Mouse (Mus musculus): Measurements from ENCODE around the gene Fam71b. TPM values are rescaled to one million over a fixed set of nuclear protein-coding genes. Genes with fewer than 3 reads are reported as not detected.

Gene Fam71b
- total RNA-seq, 1 experiment from 2014 or later, result not detected

DNA sequence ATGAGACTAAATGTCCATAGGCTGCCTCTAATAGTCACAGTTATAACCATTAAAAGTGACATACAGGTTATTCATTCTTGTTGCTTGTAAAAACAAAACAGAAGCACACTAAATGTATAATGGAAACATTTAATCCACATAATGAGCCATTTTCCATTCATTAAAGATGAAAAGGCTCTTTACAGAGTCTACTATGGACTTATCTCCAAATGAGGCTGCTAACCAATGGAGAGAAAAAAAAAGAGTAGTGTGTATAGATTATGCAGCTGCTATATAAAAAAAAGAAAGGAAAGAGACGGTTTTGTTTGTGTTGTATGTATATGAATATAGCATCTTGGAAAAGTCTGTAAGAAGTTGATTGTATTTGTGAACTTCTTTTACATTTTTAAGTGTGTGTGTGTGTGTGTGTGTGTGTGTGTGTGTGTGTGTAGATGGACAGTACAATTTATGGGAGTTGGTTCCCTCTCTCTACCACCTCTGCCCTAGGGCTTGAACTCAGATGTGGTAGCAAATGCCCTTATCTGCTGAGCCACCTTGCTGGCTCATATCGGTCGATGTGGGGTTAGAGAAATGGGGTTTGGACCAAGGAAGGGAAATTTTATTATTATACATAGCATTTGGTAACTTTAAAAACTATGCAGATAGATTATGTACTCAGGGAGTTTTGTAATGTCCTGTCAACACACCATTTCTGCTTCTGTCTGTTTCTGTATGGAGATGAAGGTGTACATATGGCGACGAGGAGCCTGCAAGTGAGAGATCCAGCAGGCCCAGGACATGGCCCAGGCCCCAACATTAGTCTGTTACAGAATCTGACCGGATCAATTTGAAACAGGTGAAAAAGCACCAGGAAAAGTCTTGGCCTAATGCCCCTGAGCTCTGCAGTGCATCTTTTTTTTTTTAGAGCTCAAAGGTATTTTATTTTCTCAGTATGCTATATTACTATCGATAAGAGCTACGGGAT lies 18.3 kb upstream of the Fam71b start:
- ATAC-seq (ENCODE audit: extremely low read depth, insufficient number of reproducible peaks, low FRiP score, poor library complexity, severe bottlenecking), result no peak

DNA sequence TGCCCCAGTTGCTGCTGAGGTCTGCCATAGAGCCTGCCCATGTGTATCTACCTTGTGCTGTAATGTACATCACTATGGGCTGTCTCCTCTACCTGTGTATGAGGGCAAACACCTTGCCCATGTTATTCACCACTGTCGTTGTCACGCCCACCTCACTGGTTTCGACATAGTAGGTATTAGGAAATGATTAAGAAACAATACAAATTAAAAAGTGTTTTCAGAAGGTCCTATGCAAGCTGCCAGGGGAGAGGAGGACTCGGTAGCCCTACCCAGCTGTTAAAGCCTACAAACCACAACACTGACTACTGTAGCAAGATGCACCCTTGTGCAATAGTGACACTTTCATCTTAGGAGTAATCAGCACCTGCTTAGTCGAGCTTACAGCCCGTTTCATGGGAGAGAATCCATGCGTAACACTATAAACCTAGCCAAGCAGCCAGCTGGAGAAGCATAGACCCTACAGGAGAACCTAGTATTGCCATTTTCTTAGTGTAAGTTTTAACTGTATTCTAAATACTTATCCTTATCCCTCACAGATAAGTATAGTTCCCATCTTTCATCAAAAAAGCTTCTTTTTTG lies 16.2 kb upstream of the Fam71b start:
- peak; percentile 23; the same call in 1 of the 2 replicates for ATAC-seq (ENCODE audit: extremely low read depth, insufficient number of reproducible peaks, low FRiP score, poor library complexity, severe bottlenecking)

DNA sequence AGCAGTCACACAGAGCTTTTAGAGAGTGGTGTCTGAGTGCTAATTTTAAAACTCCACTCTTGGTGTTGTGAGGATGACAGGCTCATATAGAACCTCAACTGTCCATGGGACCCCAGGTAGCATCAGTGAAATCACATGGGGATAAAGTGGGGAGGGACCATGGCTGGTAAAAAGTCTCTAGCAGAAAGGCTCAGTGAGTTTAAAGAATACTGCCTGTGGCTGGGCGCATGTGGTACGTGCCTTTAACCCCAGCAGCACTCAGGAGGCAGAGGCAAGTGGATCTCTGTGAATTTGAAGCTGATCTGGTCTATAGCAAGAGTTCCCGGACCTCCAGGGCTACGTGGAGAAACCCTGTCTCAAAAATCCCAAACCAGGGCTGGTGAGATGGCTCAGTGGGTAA lies 13.9 kb upstream of the Fam71b start:
- no peak for ATAC-seq (ENCODE audit: extremely low read depth, insufficient number of reproducible peaks, low FRiP score, poor library complexity, severe bottlenecking)

DNA sequence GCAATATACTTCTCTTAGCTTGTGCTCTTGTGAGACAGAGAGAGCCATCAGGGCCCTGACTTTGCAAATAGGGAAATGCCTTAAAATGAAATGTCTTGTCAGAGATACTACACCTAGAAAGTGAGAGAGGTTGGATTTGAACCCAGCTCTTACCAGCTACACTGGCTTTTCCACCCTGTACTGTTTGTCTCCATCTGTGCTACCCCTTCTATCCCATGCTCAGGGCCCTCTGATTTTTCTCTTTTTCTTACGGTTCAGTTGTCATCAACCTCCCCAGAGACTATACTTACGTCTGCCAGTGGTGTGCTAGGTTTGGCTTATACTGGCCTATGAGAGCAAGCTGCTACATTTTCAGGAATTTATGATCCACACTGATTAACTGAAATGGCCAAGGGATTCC lies 11.4 kb upstream of the Fam71b start:
- ATAC-seq (ENCODE audit: extremely low read depth, insufficient number of reproducible peaks, low FRiP score, poor library complexity, severe bottlenecking), result no peak

DNA sequence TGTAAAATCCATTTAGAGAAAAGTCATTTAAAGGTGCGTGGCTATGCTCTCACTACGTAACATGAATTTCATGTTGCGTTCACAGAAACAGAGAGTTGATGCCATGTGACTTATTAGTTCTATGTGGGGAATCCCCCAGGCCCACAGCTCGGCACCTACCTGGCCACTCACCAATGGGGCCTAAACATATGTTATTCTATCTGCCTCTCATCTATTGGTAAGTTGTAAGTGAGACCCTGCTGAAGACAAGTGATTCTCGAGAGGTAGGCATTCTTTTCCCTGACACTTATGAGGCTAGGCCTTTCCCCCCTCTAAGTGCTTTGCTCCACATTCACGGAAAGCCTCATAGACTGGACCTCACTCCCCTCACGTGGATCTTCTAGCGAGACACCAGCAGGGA lies 9.8 kb upstream of the Fam71b start:
- no peak for ATAC-seq (ENCODE audit: extremely low read depth, insufficient number of reproducible peaks, low FRiP score, poor library complexity, severe bottlenecking)

DNA sequence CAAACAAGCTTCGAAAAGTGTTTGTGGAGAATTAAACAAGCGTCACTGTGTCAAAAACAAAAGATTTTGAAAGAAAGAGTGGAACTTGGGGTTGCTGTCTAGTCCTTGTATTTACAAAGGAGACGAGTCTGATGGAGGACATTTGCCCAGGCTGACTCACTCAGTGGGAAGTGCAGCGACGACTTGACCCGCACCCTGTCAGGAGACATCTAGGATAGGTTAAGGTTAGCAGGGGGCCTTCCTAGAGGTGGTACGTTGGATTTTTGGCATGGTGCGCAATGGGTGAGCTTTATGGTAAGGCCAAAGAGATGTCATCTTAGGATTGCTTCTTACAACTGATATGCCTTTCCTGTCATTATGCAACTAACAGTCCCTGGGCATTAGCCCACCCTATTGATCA lies 9.3 kb upstream of the Fam71b start:
- ATAC-seq (ENCODE audit: extremely low read depth, insufficient number of reproducible peaks, low FRiP score, poor library complexity, severe bottlenecking), result no peak

DNA sequence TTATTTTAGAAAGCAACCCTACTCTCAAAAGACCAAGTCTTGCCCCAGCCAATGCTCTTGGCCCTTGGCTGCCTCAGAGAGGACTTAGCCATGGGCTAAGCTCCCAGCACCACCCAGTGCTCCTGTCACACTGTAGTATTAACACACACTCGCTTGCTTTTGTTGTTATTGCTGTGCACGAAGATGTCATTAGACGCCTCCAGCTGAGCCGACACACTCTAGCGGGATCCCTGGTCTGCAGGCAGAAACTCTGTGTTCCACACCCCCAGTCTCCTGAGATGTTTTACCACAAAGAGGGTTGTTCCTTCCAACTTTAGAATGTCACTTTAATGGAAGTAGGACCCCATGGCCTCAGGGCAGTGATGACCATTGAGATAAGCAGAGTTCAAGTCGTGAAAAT lies 7.9 kb upstream of the Fam71b start:
- no peak for ATAC-seq (ENCODE audit: extremely low read depth, insufficient number of reproducible peaks, low FRiP score, poor library complexity, severe bottlenecking)

DNA sequence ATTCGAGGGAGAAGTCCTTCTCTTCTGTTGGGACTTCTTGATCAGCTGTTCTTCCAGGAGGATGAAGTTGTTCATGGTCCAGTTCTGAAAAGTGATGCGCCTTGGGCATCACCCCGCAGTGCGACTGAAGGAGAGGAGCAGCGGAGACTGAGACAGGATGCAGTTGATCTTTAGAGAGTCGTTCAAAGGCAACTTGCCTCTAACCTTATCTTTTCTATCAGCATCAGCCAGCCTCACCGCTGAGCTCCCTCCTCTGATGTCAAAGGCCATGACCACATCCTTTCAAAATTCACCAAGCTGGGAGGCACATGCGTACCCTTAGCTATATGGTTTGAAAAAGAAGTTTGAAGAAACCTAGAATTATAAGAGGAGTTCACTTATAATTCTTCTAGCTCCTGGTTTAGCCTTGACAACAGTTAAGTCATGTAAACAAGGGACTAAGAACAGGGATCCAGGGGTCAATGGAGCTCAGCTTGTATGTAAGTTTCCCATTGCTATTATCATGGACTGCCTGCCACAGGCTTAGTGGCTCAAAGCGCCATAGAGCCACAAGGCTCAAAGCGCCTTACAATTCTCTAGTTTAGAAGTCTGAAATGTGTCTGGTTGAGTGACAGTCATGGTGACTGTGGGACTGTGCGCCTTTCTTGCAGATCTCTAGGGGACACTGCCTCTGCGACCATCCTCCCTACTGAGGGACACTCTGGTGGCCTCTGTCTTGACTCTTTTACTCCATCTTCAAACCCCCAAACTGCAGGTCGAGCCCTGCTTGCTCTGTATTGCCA lies 6.8 kb upstream of the Fam71b start, which contains the start of gene Itk:
Gene Itk, minus strand, starts transcription at position 180 of the 782 bp plus-strand sequence.
- peak; percentile 48; the same call in 1 of the 2 replicates for ATAC-seq (ENCODE audit: extremely low read depth, insufficient number of reproducible peaks, low FRiP score, poor library complexity, severe bottlenecking)

DNA sequence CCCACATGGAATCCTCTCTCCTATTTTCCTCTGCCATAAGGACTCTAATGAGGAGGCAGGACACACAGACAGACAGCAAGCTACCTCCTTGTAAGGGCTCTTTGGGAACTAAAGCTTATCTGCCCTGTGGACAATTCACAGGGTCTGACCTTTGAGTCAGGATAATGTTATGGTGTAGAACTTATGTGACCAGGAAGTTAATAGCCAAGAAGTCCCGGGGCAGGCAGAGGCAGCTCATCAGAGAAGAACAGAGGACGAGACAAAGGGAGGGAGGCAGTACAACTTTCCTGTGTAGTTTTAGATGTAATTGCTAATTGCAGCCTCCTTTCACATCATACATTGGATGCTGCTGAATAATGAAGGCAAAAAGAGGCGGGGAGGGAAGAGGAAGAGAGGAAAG lies 5.7 kb upstream of the Fam71b start:
- ATAC-seq (ENCODE audit: extremely low read depth, insufficient number of reproducible peaks, low FRiP score, poor library complexity, severe bottlenecking), result no peak

DNA sequence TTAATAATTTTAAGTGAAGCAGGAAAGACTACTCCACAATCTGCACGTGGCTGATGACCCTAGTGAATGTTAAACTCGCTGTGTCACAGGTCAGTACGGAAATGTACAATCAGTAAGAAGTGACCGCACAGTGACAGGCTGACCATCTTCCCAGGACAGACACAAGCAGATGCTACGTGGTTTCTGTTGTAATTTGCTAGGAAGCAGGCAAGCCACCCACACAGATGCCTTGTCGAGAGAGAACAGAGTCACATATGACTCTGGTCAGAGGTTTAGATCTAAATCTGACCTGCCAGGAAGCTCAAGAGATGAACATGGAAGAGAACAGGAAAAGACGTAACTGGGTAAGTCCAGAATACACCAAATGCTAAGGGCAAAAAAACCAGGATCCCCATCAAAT lies 3.5 kb upstream of the Fam71b start:
- ATAC-seq (ENCODE audit: extremely low read depth, insufficient number of reproducible peaks, low FRiP score, poor library complexity, severe bottlenecking), result no peak

DNA sequence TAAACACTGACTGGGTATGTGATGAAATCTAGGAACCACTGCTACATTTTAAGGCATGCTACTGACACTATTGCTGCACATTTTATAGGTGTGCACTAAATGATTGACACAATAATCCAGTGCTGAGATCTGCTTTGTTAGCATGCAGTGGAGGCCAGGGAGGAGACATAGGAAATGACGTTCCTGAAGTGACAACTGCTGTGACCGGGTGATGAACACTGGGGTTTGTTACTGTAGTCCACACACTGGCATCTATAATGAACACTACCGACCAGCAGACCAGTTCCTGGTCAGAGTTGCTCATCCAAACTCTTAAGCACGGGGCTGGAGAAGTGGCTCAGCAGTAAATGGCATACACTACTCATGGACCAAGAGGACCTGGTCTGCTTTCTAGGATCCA lies 2.9 kb upstream of the Fam71b start:
- ATAC-seq (ENCODE audit: extremely low read depth, insufficient number of reproducible peaks, low FRiP score, poor library complexity, severe bottlenecking), result no peak

DNA sequence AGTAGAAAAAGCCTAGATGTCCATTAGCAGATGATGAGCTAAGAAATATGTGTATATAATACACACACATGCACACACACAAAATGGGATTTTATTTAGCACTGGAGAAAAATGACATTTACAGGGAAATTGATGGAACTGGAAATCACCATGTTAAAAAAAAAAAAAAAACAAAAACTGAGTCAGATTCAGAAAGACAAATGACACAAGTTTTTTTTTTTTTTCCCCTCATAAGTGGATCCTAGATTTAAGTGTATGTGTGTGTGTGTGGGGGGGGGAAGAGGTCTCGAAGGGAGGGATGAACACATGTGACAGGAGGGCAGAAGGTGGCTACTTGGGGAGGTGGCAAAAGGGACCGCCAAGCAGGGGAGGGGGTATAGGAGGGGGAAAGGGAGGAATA lies 1.3 kb upstream of the Fam71b start:
- no peak for ATAC-seq (ENCODE audit: extremely low read depth, insufficient number of reproducible peaks, low FRiP score, poor library complexity, severe bottlenecking)

DNA sequence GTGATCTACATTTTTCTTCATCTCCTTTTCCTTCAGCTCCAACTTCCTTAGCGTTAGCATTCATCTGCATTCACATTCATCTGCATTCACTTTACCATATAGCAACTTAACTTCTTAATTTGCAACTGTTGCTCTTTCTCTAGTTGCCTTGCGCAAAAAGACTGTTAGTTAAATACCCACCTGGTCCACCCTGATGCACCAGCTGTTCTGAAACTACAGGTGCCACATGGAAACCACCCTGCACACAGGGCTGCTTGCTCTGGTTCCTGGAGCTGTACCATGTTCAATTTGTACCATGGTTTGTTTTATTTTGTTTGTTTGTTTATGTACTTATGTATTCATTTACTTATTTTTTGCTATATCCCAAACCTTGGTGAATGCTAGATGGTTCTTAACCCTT lies 661 bp upstream of the Fam71b start:
- ATAC-seq (ENCODE audit: extremely low read depth, insufficient number of reproducible peaks, low FRiP score, poor library complexity, severe bottlenecking), result no peak

DNA sequence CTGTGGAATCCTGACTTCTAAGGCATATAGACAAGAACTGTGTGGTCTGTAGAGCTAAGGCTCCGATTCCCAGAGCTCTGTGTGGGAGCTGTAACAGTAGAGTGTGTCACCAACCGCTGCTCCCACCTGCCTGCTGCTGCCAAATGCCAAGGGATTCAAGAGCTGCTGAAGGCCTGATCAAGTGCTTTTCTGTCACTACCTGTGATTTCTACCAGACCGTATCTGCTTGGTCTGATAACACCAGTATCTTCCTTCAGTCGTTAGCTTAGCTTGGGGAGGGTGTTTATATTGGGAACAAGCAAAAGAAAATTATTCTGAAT lies 461 bp downstream of the Fam71b start:
- ATAC-seq (ENCODE audit: extremely low read depth, insufficient number of reproducible peaks, low FRiP score, poor library complexity, severe bottlenecking), result no peak

DNA sequence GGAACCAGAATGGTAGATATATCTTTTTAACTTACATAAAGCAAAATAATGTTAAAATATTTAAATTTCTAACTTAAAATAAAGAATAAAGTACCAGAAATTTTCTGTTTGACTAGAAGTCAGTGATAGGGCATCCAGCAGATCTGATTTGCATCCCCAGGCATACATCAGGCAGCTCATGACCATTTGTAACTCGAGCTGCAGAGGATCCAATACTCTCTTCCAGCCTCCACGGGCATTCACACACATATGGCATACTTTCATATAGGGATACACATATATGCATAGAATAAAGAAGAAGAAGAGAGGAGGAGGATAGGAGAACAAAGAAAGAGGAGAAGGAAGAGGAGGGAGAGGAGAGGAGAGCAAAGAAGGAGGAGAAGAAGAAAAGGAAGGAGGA lies 1.5 kb downstream of the Fam71b start:
- ATAC-seq (ENCODE audit: extremely low read depth, insufficient number of reproducible peaks, low FRiP score, poor library complexity, severe bottlenecking), result no peak

DNA sequence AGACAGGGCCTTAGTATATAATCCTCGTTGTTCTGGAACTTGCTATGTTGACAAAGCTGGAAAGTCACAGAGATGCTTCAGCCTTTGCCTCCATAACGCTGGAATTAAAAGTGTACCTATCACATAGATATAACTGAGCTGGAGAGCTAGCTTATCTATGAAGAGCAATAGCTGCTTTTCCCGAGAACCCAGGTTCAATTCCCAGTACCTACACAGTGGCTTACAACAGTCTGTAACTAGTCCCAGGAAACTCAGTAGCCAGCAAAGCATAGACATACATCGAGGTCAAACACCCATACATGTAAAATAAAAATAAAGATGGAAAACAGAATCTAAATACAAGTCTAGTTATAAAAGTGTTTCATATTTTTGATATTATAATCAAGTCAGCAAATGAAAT lies 2.1 kb downstream of the Fam71b start:
- ATAC-seq (ENCODE audit: extremely low read depth, insufficient number of reproducible peaks, low FRiP score, poor library complexity, severe bottlenecking), result no peak

DNA sequence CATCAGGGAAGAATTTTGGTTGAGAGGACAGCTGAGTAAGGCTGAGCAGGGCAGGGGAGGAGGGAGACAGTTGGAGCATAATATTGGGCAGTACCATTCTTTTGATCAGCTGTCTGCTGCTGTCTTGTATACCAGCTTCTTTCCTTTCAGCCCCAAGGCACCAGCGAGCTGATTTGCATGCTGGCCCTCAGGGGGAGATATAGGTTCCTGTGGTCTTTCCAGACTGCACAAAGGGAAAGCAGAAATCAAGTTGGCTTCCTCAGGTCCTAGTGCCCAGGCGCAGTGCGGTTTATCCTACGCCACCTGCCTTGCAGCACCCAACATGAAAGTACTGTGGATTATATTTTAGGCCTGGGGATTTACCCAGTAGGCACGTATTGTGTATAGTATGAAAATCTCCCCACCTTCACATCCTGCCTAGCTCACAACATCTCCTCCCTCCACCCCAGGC lies 2.6 kb downstream of the Fam71b start:
- peak; percentile 81 for ATAC-seq (ENCODE audit: extremely low read depth, insufficient number of reproducible peaks, low FRiP score, poor library complexity, severe bottlenecking)

DNA sequence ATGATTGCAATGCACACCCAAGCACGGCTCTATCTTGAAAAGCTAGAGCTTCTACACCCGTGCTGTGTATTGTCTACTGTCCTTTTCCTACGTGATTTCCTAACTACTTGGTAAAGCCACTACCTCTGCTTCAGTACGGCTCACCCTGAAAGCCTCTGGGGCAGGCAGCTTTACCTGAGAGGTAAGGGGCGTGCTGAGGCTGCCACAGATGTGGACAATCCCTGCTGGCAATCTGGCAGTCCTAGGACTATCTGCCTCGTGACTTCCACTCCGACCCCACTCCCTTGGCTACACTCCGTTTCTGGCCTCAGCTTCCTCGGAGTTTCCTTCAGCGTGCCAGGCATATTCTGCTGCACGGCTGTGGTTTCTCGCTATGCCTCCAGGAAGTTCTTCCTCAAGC lies 5.2 kb downstream of the Fam71b start:
- ATAC-seq (ENCODE audit: extremely low read depth, insufficient number of reproducible peaks, low FRiP score, poor library complexity, severe bottlenecking), result no peak

DNA sequence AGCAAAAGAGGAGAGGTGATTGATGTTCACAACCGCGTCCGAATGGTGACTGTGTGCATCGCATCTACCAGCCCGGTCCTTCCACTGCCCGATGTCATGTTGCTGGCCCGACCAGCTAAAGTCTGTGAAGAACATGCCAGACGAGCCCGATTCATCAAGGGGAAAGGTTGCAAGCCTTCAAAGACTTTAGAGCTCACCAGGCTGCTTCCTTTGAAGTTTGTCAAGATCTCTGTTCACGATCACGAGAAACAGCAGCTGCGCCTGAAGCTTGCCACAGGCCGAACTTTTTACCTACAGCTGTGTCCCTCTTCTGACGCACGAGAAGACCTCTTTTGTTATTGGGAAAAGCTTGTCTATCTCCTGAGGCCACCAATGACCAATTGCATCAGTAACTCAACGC lies 8.6 kb downstream of the Fam71b start:
- ATAC-seq (ENCODE audit: extremely low read depth, insufficient number of reproducible peaks, low FRiP score, poor library complexity, severe bottlenecking), result no peak

DNA sequence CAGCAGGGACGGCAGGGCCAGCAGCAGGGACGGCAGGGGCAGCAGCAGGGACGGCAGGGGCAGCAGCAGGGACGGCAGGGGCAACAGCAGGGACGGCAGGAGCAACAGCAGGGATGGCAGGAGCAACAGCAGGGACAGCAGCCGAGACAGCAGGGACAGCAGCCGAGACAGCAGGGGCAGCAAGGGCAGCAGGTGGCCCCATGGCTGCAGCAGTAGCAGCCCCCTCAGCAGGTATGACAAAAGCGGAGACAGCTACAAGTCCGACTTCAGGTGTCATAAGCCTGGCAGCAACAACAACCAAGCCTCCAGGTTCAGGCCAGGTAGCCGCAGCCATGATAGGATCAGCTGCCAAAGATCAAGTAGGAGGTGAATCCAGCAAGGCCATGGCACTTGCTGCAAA lies 10.4 kb downstream of the Fam71b start:
- ATAC-seq (ENCODE audit: extremely low read depth, insufficient number of reproducible peaks, low FRiP score, poor library complexity, severe bottlenecking), result no peak

All from neutrophil, adult 5-6 weeks (primary cell).